Mouse (Mus musculus) hindbrain, embryonic 14.5 days (tissue): ENCODE results near the gene Rimklb. TPM values are rescaled to one million over a fixed set of nuclear protein-coding genes. Genes with fewer than 3 reads are reported as not detected.

Source experiments
- ATAC-seq: fragments of 200-750 bp; cut with Nextera tagmentation; 2 replicates; pipeline ENCODE4 v1.8.0; 2017; ENCODE audit warnings: moderate number of reproducible peaks, mild to moderate bottlenecking, moderate TSS enrichment, moderate library complexity; ENCODE audit not compliant: low FRiP score
- DNase-seq: peaks from one replicate; pipeline ENCODE4 v3.0.0-alpha.2; 2015; ENCODE audit warnings: low spot score
- H3K27ac ChIP-seq: fragments of 300-500 bp; sonication (generic); 2 replicates; pipeline ENCODE4 v1.5.1; 2014; ENCODE audit warnings: mild to moderate bottlenecking, moderate library complexity
- H3K27me3 ChIP-seq: fragments of 300-500 bp; sonication (generic); 2 replicates; pipeline ENCODE4 v1.6.1; 2014; ENCODE audit warnings: mild to moderate bottlenecking, low read length, mixed read lengths; ENCODE audit not compliant: control insufficient read depth, insufficient read depth
- H3K36me3 ChIP-seq: fragments of 300-500 bp; sonication (generic); replicated peaks from 2 replicates; pipeline ENCODE4 v1.6.1; 2014; ENCODE audit not compliant: control insufficient read depth, insufficient read depth
- H3K4me1 ChIP-seq: fragments of 300-500 bp; sonication (generic); replicated peaks from 2 replicates; pipeline ENCODE4 v1.6.1; 2014; ENCODE audit warnings: antibody characterized with exemption, low read length, mixed read lengths; ENCODE audit not compliant: control insufficient read depth, insufficient read depth
- H3K4me2 ChIP-seq: fragments of 300-500 bp; sonication (generic); replicated peaks from 2 replicates; pipeline ENCODE4 v1.6.1; 2014; ENCODE audit warnings: mild to moderate bottlenecking, moderate library complexity
- H3K4me3 ChIP-seq: fragments of 300-500 bp; sonication (generic); replicated peaks from 2 replicates; pipeline ENCODE4 v1.5.1; 2014; ENCODE audit warnings: mild to moderate bottlenecking, low read length
- H3K9ac ChIP-seq: fragments of 300-500 bp; sonication (generic); 2 replicates; pipeline ENCODE4 v1.6.1; 2014
- H3K9me3 ChIP-seq: fragments of 300-500 bp; sonication (generic); 2 replicates; pipeline ENCODE4 v1.6.1; 2016; ENCODE audit warnings: low read length; ENCODE audit not compliant: control insufficient read depth
- WGBS: fragments of 180-500 bp; shearing (Covaris S2); extraction: QIAGEN DNeasy Blood & Tissue Kit; methylation state at CpG from one replicate; pipeline ENCODE4 v1.1.7; 2014; 5-methylcytosine and 5-hydroxymethylcytosine counted together
- polyA plus RNA-seq: library from polyadenylated mRNA; unstranded; fragments of >200 nt; fragmentation: Nextera tagmentation; extraction: Ambion mirVana; gene quantifications from 2 replicates; pipeline ENCODE4 v1.2.1, GENCODE M21; 2014

Gene Rimklb
- polyA plus RNA-seq, 1 experiment from 2014 or later = 127 TPM

DNA sequence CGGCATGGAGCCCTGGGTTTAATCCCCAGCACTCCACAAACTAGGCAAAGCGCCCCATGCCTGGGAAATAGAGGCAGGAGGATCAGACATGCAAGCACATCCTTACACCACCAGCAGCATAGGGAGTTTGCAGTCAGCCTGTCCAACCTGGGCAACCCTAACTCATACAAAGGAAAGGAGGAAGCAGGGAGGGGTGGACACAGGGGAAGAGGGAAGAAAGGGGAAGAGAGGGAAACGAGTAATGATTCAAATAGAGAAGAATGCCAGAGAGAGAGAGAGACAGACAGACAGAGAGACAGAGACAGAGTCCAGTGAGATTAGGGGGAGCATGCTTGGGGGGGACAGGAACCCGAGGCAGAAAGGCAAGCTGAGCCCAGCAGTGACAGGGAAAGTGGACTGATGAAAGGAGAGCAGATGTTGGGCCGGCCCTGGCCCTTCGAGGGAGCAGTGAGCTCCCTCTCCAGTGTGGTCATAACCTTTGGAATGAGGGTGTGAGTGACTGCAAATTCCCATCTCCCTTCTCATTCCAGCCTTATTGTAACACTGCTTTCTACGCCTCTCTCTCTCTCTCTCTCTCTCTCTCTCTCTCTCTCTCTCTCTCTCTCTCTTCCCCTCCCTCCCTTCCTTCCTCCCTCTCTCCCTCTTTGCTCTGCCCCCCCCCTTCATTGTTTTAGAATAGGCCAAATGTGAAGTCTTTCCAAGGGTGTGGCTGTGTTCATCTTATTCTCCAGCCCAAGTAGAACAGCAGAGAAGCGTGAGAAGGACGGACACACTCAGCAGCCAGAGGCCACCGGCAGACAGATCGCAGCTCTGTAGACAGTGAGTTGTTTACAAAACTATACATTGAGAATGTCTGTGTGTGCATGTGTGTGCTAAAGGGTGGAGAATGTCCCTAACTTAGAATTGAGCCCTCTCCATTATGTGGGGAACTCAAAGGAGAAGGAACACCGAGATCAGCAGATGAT, 14.6 kb upstream of the Rimklb start:
- no peak for DNase-seq
- Histone ChIP-seq H3K9ac (no peak overlapping the region), H3K4me1 (no peaks in the 10 kb centered on the region), H3K27me3 (no peaks in the 10 kb centered on the region), H3K4me2 (no peak overlapping the region), H3K36me3 (no peaks in the 10 kb centered on the region), H3K27ac (no peak overlapping the region), H3K9me3 (no peaks in the 10 kb centered on the region), H3K4me3 (no peak overlapping the region)
- ATAC-seq = no peak
- WGBS = 72% methylated on average over 12 of the region's 12 CpGs

DNA sequence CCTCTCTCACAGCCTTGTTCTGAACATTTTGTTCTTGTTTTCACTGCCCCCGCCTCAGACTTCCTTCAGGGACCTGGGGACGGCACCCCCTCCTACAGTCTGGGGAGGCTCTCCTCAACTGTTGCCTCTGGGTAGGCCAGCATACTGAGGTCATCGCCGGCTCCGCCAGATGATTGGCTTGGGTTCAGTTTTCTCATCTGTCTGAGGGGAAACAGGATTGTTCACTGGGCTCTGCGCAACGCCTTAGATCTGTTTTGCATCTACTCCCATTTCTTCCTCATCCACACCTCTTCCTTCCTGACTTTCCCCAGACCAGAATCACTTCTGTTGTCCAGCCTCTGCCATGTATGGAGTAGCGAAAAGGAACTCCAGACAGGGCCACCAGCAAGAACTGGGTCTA, 9.9 kb upstream of the Rimklb start:
- 85% methylated on average over 8 of the region's 8 CpGs for WGBS
- DNase-seq (no peak), ATAC-seq (no peak)
- H3K4me3 ChIP-seq = no peak overlapping the region
- no peaks in the 10 kb centered on the region for H3K9me3 ChIP-seq
- H3K9ac ChIP-seq = no peak overlapping the region
- no peaks in the 10 kb centered on the region for H3K36me3 ChIP-seq
- H3K4me1 ChIP-seq = no peaks in the 10 kb centered on the region
- no peak overlapping the region for H3K27ac ChIP-seq
- no peak overlapping the region for H3K4me2 ChIP-seq
- no peaks in the 10 kb centered on the region for H3K27me3 ChIP-seq

DNA sequence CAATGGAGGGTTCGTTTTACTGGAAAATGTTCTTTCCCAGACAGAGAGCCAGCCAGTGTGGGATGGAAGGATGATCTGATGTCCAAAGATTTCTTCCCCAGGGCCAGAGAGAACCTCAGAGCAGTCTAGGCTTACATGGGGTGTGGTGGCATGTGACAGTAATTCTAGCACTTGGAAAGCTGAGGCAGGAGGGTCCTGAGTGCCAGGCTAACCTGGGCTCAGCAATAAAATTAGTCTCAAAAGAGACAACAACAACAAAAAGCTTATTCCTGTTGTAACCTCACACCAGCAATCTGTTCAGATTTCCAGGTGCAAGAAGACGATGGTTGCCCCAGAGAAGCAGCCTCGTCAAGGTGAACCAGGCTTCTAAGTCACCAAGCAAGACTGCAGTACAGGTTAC, 7.0 kb upstream of the Rimklb start, which contains the start of gene Mfap5:
TSS of gene Mfap5 (plus strand) at position 301 of the 400 bp plus-strand sequence.
- no peak within 1 kb of the TSS for H3K9ac ChIP-seq
- H3K4me1 ChIP-seq = no peaks in the 10 kb centered on the region
- ATAC-seq (no peak), DNase-seq (no peak)
- H3K4me2 ChIP-seq = no peak within 1 kb of the TSS
- 88% methylated on average over 3 of the region's 3 CpGs for WGBS
- H3K9me3 ChIP-seq = no peaks in the 10 kb centered on the region
- no peaks in the 10 kb centered on the region for H3K36me3 ChIP-seq
- H3K27ac ChIP-seq = no peak within 1 kb of the TSS
- no peak within 1 kb of the TSS for H3K4me3 ChIP-seq
- no peaks in the 10 kb centered on the region for H3K27me3 ChIP-seq

DNA sequence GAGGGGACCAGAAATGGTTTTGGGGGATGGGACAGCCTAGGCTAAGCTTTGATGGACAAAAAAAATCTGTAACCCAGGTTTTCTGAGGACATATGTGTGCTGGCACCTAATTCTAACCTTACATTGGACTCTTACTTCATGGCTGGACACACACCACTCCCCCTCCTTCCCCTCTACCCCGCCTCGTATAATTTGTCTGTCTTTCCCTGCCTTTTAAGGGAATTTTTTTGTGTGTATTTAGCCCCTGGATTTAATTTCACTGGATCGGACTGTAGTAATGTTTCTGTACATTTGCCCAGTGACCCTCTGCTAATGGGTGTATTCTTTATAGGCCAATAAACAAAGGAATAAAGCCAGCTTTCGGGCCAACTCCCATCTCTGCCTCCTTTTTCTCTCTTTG, 6.5 kb upstream of the Rimklb start:
- no peak overlapping the region for H3K4me2 ChIP-seq
- 82% methylated on average over 4 of the region's 4 CpGs for WGBS
- no peak for ATAC-seq
- H3K36me3 ChIP-seq = no peaks in the 10 kb centered on the region
- H3K9me3 ChIP-seq = no peaks in the 10 kb centered on the region
- H3K9ac ChIP-seq = no peak overlapping the region
- H3K27ac ChIP-seq = no peak overlapping the region
- H3K27me3 ChIP-seq = no peaks in the 10 kb centered on the region
- H3K4me3 ChIP-seq = no peak overlapping the region
- no peak for DNase-seq
- H3K4me1 ChIP-seq = no peaks in the 10 kb centered on the region

DNA sequence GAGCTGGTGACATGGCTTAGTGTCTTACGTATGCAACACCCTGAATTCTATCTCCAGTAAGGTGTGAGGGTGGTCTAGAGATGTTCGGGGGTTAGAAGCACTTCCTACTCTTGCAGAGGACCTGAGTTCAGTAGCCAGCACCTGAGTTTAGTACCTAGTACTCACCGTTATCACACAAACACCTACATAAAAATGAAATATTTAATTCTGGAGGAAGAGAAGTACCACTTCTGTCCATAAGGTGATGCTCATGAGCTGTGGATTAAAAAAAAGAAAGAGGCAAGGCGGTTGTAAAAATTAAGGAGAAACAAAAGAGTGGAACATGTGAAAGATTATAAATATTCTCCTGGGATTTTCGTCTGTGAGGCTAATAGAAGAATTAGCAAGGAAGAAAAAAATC, 2.1 kb downstream of the Rimklb start:
- peak overlapping the region; percentile 36; the same call in 1 of the 2 replicates for H3K4me2 ChIP-seq
- WGBS = 37% methylated on average over 5 of the region's 5 CpGs
- no peaks in the 10 kb centered on the region for H3K9me3 ChIP-seq
- no peak overlapping the region for H3K9ac ChIP-seq
- peaks cover 20% of the 10 kb centered on the region for H3K4me1 ChIP-seq
- no peaks in the 10 kb centered on the region for H3K27me3 ChIP-seq
- H3K36me3 ChIP-seq = no peaks in the 10 kb centered on the region
- DNase-seq (peak; percentile 71), ATAC-seq (no peak)
- peak overlapping the region; percentile 80 for H3K27ac ChIP-seq
- no peak overlapping the region for H3K4me3 ChIP-seq

DNA sequence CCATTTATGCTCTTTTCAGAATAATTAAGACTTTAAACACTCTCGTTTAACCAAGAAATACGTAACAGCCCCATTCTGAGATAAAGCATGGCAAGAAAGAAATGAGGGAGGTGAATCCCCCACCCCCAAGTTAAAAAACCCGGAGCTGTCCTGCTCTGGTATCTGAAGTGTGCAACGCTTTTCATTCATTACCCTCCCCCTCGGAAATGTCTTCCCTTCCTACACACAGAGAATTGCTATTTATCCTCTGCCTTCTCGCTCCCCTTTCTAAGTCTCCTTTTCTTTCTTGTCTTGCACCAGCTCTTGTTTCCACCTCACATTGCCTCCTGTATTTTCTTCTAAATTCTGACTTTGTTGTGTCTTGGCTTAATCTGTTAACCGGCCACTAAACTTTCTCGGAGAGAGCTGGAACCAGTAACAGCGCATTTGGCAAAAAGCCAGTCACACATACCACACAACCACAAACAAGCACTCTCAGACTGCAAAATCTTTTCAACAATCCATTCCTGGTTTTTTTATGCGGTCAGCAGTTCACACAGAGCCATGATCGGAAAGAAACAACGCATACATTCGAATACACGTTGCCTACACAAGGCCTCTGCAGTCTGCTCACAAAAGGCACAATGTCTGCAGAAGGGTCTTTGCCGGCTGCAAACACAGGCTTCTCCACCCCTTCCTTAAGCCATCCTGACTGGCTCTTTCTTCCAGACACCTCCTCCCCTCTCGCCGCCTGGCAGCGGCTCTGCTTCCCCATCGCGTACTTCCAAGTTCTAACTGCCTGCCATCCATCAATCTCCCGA, 3.3 kb downstream of the Rimklb start:
- H3K4me1 ChIP-seq = peaks cover 27% of the 10 kb centered on the region
- no peaks in the 10 kb centered on the region for H3K36me3 ChIP-seq
- ATAC-seq = peak; percentile 69
- no peaks in the 10 kb centered on the region for H3K9me3 ChIP-seq
- WGBS = 8% methylated on average over 21 of the region's 21 CpGs
- peak; percentile 68 for DNase-seq
- H3K4me3 ChIP-seq = no peak overlapping the region
- peak overlapping the region; percentile 31 for H3K9ac ChIP-seq
- peak overlapping the region; percentile 36 for H3K4me2 ChIP-seq
- H3K27me3 ChIP-seq = no peaks in the 10 kb centered on the region
- peak overlapping the region; percentile 80 for H3K27ac ChIP-seq

DNA sequence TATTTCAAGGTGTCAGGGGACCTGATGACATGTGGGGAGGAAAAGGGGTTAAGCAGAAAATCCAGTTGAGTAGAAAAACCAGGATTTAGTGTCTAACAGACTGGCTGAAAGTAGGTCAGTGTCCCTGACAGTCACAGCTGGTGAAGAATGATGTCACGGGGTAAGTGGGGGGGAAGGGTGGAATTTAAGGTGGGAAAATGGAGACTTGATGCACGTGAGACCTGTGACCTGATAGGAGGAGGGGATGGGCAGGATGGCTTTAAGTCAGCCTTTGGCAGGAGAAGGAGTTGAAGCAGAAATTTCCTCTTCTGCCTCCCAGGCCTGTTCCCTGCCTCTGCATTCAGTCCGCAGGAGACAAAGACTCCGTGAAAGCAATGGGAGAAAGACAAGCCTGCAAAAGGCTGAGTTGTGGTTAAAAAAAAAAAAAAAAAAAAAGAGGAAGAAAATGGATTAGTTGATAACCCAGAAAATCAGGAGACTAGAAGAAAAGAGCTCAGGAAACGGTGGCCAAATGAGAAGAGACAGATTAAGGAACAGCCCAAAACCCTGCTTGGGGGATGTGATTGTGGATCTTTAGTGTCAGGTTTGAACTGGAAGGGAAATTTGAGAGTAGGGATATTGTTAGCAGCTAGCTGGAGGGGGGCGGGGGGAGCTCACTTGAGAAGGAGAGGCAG, 4.6 kb downstream of the Rimklb start:
- ATAC-seq (no peak), DNase-seq (no peak)
- Histone ChIP-seq H3K9ac (no peak overlapping the region; the same call in 1 of the 2 replicates), H3K9me3 (no peaks in the 10 kb centered on the region), H3K27me3 (no peaks in the 10 kb centered on the region), H3K36me3 (no peaks in the 10 kb centered on the region), H3K4me1 (peaks cover 27% of the 10 kb centered on the region), H3K4me2 (no peak overlapping the region), H3K4me3 (no peak overlapping the region), H3K27ac (peak overlapping the region; percentile 80)
- 32% methylated on average over 6 of the region's 6 CpGs for WGBS

DNA sequence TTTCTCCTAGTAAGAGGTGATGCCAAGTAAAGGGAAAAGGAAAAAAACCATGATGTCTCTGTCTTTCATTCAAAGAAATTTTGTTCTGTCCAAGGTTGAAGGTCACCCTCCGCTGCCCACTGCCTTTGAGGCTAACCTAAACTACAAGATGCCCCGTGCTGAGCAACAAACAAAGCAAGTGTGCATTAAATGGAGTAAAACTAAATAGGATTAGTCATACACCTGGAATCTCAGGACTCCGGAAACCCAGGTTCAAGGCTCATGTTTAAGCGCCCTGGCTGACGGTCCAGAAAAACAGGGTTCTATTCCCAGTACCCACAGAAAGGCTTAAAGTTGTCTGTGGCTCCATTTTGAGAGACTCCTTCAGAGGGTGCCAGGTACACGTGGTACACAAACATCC, 6.1 kb downstream of the Rimklb start:
- ATAC-seq (no peak), DNase-seq (no peak)
- peaks cover 27% of the 10 kb centered on the region for H3K4me1 ChIP-seq
- H3K4me2 ChIP-seq = peak overlapping the region; percentile 68
- H3K9ac ChIP-seq = no peak overlapping the region
- H3K9me3 ChIP-seq = no peaks in the 10 kb centered on the region
- H3K27me3 ChIP-seq = no peaks in the 10 kb centered on the region
- H3K27ac ChIP-seq = no peak overlapping the region
- H3K4me3 ChIP-seq = no peak overlapping the region
- no peaks in the 10 kb centered on the region for H3K36me3 ChIP-seq
- WGBS = 30% methylated on average over 6 of the region's 6 CpGs

DNA sequence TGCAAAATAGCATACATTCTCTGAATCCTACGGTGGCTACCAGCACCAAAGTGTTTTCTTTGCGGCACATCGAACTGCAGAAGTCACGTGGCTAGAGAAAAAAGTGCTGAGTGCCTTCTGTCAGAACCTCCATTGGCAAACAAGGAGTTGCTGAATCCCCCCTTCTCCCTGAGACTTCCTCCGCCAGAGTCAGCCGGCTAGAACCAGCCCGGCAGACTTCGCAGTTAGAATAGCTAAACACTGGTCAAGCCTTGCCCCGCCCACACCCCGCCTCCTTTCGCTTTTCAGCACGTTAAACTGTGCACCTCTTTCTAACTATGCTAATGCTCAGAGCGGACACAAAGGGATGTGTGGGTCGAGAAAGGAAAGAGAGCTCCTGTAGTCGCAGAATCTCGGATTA, 7.0 kb downstream of the Rimklb start:
- Histone ChIP-seq H3K27ac (peak overlapping the region; percentile 80), H3K4me1 (peaks cover 27% of the 10 kb centered on the region), H3K9ac (peak overlapping the region; percentile 41), H3K9me3 (no peaks in the 10 kb centered on the region), H3K27me3 (no peaks in the 10 kb centered on the region), H3K4me3 (peak overlapping the region; percentile 30), H3K4me2 (peak overlapping the region; percentile 68), H3K36me3 (no peaks in the 10 kb centered on the region)
- peak; percentile 68 for ATAC-seq
- peak; percentile 79 for DNase-seq
- WGBS = 1% methylated on average over 16 of the region's 16 CpGs
